Mouse (Mus musculus): ENCODE data around the gene Tshr. TPM values are rescaled to one million over a fixed set of nuclear protein-coding genes. Genes with fewer than 3 reads are reported as not detected.

The Tshr gene
- polyA plus RNA-seq, 1 experiment from 2014 or later = 0.13 TPM

DNA sequence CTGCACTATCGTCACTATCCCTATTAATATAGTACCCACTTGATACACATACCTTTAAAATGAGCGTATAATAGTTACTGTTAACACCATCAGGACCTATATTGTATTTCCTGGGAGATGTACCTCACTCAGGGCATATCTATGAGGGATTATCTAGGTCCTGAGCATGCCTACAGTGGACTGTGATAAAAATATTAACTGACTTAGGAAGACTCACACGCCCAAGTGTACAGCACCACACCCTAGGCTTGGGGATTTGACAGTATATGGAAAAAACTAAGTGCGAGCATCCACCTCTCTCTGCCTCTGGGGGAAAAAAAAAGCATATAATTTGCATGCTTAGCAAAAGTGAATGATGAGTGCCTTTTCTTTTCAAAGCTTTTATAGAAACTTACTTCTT, 182.8 kb downstream of the Tshr start:
- H3K27me3 ChIP-seq (ENCODE audit: control insufficient read depth, insufficient read depth, low read length) = no peaks in the 10 kb centered on the region
- H3K4me2 ChIP-seq (ENCODE audit: low read depth, severe bottlenecking) = no peak overlapping the region
- no peaks in the 10 kb centered on the region for H3K9me3 ChIP-seq (ENCODE audit: control insufficient read depth, low read length)
- H3K27ac ChIP-seq (replicated peaks; ENCODE audit: low read depth, low read length) = no peak overlapping the region
- no peaks in the 10 kb centered on the region for H3K4me1 ChIP-seq (ENCODE audit: control insufficient read depth, insufficient read depth, low read length)
- H3K9ac ChIP-seq (ENCODE audit: low read length) = no peak overlapping the region
- ATAC-seq (ENCODE audit: insufficient number of reproducible peaks, low FRiP score, low TSS enrichment, low read depth) (no peak), DNase-seq (ENCODE audit: low spot score) (no peak)
- peaks cover 15% of the 10 kb centered on the region; the same call in 1 of the 2 replicates for H3K36me3 ChIP-seq (ENCODE audit: control insufficient read depth, insufficient read depth, low read length)
- WGBS = 92% methylated on average over 4 of the region's 4 CpGs
- no peak overlapping the region for H3K4me3 ChIP-seq (ENCODE audit: low read depth, low read length)

DNA sequence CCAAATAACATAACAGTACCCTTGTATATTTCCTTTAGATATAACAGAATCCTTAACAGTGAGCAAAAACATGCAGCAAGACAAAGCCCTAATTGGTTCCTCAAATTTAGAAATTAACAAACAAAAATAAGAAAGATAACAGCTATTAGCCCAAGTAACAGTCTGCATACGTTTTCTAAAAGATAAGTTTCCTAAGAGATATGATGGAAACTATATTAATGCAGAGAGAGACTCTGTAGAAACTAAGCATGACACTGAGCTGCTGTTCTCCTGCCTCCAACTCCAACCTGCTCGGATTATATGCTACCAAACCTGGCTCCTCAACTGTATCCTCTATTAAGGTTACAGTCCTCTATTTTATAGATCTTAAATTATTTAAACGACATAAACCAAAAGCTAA, 184.9 kb downstream of the Tshr start:
- WGBS = 91% methylated on average over 3 of the region's 3 CpGs
- no peaks in the 10 kb centered on the region for H3K9me3 ChIP-seq (ENCODE audit: control insufficient read depth, low read length)
- no peak overlapping the region for H3K9ac ChIP-seq (ENCODE audit: low read length)
- no peaks in the 10 kb centered on the region for H3K27me3 ChIP-seq (ENCODE audit: control insufficient read depth, insufficient read depth, low read length)
- H3K4me3 ChIP-seq (ENCODE audit: low read depth, low read length) = no peak overlapping the region
- H3K4me1 ChIP-seq (ENCODE audit: control insufficient read depth, insufficient read depth, low read length) = no peaks in the 10 kb centered on the region
- DNase-seq (ENCODE audit: low spot score) (no peak), ATAC-seq (ENCODE audit: insufficient number of reproducible peaks, low FRiP score, low TSS enrichment, low read depth) (no peak)
- H3K4me2 ChIP-seq (ENCODE audit: low read depth, severe bottlenecking) = no peak overlapping the region
- H3K36me3 ChIP-seq (ENCODE audit: control insufficient read depth, insufficient read depth, low read length) = peaks cover 9% of the 10 kb centered on the region; the same call in 1 of the 2 replicates
- no peak overlapping the region for H3K27ac ChIP-seq (replicated peaks; ENCODE audit: low read depth, low read length)

DNA sequence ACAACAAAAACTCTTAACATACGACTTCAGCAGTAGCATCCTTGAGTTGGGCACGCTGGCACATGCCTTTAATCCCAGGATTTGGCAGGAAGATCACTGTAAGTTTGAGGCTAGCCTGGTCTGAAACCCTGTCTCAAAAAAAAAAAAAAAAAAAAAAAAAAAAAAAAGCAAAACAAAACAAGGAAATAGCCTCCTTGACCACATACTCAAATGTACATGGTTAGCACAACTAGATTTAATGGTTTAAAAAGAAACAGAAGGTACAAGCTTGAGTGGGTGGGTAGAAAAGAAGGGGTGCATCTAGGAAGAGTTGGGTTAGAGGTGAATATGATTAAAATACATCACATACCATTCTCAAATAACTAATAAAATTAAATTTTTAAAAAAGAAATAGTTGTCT, 187.3 kb downstream of the Tshr start:
- H3K9me3 ChIP-seq (ENCODE audit: control insufficient read depth, low read length) = no peaks in the 10 kb centered on the region
- DNase-seq (ENCODE audit: low spot score) (no peak), ATAC-seq (ENCODE audit: insufficient number of reproducible peaks, low FRiP score, low TSS enrichment, low read depth) (no peak)
- no peaks in the 10 kb centered on the region for H3K4me1 ChIP-seq (ENCODE audit: control insufficient read depth, insufficient read depth, low read length)
- no peak overlapping the region for H3K9ac ChIP-seq (ENCODE audit: low read length)
- no peak overlapping the region for H3K4me3 ChIP-seq (ENCODE audit: low read depth, low read length)
- H3K27me3 ChIP-seq (ENCODE audit: control insufficient read depth, insufficient read depth, low read length) = no peaks in the 10 kb centered on the region
- WGBS = 92% methylated on average over 2 of the region's 2 CpGs
- H3K36me3 ChIP-seq (ENCODE audit: control insufficient read depth, insufficient read depth, low read length) = peaks cover 11% of the 10 kb centered on the region
- H3K4me2 ChIP-seq (ENCODE audit: low read depth, severe bottlenecking) = no peak overlapping the region
- H3K27ac ChIP-seq (replicated peaks; ENCODE audit: low read depth, low read length) = no peak overlapping the region

DNA sequence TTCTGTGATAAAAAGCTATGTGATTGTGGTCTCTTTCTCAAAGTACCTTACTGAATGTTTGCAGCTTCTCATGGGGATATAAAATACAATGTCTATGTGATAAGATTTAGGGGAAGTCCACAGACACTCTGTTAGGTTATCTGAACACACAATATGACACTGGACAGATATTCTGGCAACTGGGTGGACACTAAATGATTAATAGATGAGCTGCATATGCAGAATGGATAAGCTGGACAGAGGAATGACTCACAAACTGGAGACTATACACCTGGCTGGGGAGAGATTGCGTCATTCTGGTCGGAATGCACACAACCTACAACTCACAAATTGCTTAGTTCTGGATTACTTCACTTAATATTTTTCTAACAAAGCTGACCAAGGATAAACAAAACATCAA, 195.3 kb downstream of the Tshr start:
- Histone ChIP-seq H3K36me3 (ENCODE audit: control insufficient read depth, insufficient read depth, low read length) (peaks cover 10% of the 10 kb centered on the region), H3K4me2 (ENCODE audit: low read depth, severe bottlenecking) (no peak overlapping the region), H3K4me1 (ENCODE audit: control insufficient read depth, insufficient read depth, low read length) (no peaks in the 10 kb centered on the region), H3K9ac (ENCODE audit: low read length) (no peak overlapping the region), H3K4me3 (ENCODE audit: low read depth, low read length) (no peak overlapping the region), H3K27me3 (ENCODE audit: control insufficient read depth, insufficient read depth, low read length) (no peaks in the 10 kb centered on the region), H3K9me3 (ENCODE audit: control insufficient read depth, low read length) (no peaks in the 10 kb centered on the region), H3K27ac (replicated peaks; ENCODE audit: low read depth, low read length) (no peak overlapping the region)
- DNase-seq (ENCODE audit: low spot score) = no peak
- 98% methylated on average over 2 of the region's 2 CpGs for WGBS
- ATAC-seq (ENCODE audit: insufficient number of reproducible peaks, low FRiP score, low TSS enrichment, low read depth) = no peak

DNA sequence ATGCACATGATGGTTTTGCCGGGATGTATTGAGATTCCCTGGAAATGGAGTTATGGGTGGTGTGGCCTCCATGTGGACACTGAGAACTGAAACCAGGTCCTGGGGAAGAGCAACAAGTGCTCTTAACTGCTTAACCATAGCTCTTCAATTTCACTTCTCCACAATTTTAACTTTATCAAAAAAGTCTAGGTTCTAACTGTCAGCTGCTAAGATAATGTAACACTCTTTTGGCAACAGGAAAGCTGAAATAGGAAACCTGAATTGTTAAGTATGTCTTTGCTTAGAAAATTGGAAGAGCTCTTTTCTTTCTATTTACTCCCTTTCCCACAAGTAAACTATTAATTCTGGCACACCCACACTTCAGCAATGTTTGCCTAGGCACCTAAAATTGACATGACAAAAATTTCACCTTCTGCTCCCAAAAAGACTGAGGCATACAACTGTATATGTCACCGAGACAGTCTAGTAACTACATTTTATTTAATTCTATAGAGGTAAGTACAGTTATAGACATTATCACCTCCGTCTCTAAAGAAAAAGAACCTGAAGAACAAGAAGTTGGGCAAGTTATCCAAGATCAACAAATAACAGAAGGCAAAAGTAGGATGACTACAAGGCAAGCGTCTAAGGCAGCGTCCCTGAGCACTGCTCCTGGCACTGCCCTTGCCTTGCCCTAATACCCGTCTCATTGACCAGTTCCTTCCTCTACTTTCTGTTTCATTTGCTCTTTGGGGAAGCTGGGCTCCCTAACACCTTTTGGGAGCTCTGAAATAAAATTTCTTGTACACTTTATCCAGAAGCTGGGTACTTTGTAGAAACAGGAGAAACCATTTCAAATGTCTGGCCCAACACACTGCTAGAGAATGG, 197.1 kb downstream of the Tshr start:
- 94% methylated on average over 6 of the region's 6 CpGs for WGBS
- no peak overlapping the region for H3K4me2 ChIP-seq (ENCODE audit: low read depth, severe bottlenecking)
- no peaks in the 10 kb centered on the region for H3K9me3 ChIP-seq (ENCODE audit: control insufficient read depth, low read length)
- no peaks in the 10 kb centered on the region for H3K27me3 ChIP-seq (ENCODE audit: control insufficient read depth, insufficient read depth, low read length)
- DNase-seq (ENCODE audit: low spot score) (no peak), ATAC-seq (ENCODE audit: insufficient number of reproducible peaks, low FRiP score, low TSS enrichment, low read depth) (no peak)
- H3K36me3 ChIP-seq (ENCODE audit: control insufficient read depth, insufficient read depth, low read length) = peaks cover 14% of the 10 kb centered on the region
- no peak overlapping the region for H3K9ac ChIP-seq (ENCODE audit: low read length)
- no peak overlapping the region for H3K27ac ChIP-seq (replicated peaks; ENCODE audit: low read depth, low read length)
- no peak overlapping the region for H3K4me3 ChIP-seq (ENCODE audit: low read depth, low read length)
- H3K4me1 ChIP-seq (ENCODE audit: control insufficient read depth, insufficient read depth, low read length) = no peaks in the 10 kb centered on the region

DNA sequence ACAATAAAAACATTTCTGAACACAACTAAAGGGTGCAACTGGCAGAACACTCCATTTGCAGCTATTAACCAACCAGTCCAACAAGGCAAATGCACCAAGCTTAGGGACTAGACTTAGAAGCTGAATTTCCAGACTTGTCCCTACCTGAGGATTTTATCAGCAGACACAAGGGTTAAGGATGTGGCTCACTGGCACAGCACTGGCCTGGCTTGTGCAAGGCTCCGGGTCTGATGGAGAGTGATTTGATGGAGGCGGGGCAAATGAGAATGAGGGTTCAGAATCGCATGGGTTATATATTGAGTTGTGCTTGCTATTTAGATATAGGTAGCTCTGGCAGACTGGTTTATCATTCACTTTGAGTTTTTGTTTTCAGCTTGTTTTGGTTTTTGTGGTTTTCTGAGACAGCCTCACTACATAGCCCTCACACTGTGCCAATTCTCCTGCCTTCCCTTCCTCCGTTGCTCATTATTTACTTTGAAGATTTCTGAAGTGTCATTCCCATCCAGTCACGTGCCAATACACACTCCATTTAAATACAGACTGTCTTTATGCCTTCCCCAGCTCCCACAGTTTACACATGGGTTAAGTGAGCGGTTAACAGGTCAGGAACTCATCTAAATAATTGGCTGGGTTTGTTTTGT, 198.1 kb downstream of the Tshr start:
- peaks cover 14% of the 10 kb centered on the region for H3K36me3 ChIP-seq (ENCODE audit: control insufficient read depth, insufficient read depth, low read length)
- WGBS = 84% methylated on average over 6 of the region's 6 CpGs
- DNase-seq (ENCODE audit: low spot score) = no peak

DNA sequence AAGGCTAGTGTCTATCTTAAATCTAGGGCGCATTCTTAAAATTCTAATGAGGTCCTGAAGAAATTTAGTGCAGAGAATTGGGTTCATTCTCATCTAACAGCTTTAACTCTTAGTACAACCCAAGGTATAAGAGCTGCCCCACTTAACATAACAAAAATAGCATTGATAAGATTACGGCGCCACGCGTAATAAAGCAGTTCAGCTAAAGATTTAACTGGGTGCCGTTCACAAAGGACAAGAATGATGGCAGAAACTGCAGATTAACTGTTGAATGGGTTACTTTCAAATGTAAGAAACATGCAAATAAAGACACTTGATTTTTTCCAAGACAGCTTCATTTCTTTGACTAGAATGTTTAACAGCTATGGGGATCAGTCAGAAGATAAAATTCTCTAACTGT, 199.0 kb downstream of the Tshr start:
- no peak for DNase-seq (ENCODE audit: low spot score)
- 94% methylated on average over 6 of the region's 6 CpGs for WGBS

More for the DNA sequence above, 198.1 kb downstream of the Tshr start:
- no peaks in the 10 kb centered on the region for H3K9me3 ChIP-seq (ENCODE audit: control insufficient read depth, low read length)
- H3K27ac ChIP-seq (replicated peaks; ENCODE audit: low read depth, low read length) = no peak overlapping the region
- no peak overlapping the region for H3K4me3 ChIP-seq (ENCODE audit: low read depth, low read length)
- no peak overlapping the region for H3K9ac ChIP-seq (ENCODE audit: low read length)
- ATAC-seq (ENCODE audit: insufficient number of reproducible peaks, low FRiP score, low TSS enrichment, low read depth) = no peak
- no peaks in the 10 kb centered on the region for H3K27me3 ChIP-seq (ENCODE audit: control insufficient read depth, insufficient read depth, low read length)
- no peaks in the 10 kb centered on the region for H3K4me1 ChIP-seq (ENCODE audit: control insufficient read depth, insufficient read depth, low read length)
- H3K4me2 ChIP-seq (ENCODE audit: low read depth, severe bottlenecking) = no peak overlapping the region

DNA sequence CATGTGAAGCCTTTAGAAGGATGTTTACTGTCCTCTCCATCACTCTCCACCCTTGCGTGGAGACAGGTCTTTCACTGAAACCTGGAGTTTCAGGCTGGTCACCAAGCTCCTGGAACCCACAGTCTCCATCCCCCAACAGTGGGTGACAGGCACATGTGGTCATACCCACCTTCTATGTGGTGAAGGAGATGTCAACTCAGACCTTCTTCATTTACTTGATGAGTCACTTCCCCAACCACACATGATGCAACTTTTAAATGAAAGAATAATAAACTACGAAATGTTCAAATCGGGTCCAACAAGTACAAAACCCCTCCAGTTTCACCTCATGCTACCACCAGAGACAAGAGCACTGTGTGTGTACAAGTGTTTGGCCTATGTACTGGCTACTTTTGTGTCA, 200.8 kb downstream of the Tshr start:
- Histone ChIP-seq H3K36me3 (ENCODE audit: control insufficient read depth, insufficient read depth, low read length) (peaks cover 10% of the 10 kb centered on the region), H3K9me3 (ENCODE audit: control insufficient read depth, low read length) (no peaks in the 10 kb centered on the region), H3K27me3 (ENCODE audit: control insufficient read depth, insufficient read depth, low read length) (no peaks in the 10 kb centered on the region), H3K4me3 (ENCODE audit: low read depth, low read length) (no peak overlapping the region), H3K9ac (ENCODE audit: low read length) (no peak overlapping the region), H3K27ac (replicated peaks; ENCODE audit: low read depth, low read length) (no peak overlapping the region), H3K4me2 (ENCODE audit: low read depth, severe bottlenecking) (no peak overlapping the region), H3K4me1 (ENCODE audit: control insufficient read depth, insufficient read depth, low read length) (no peaks in the 10 kb centered on the region)
- no peak for DNase-seq (ENCODE audit: low spot score)
- WGBS = 98% methylated on average over 3 of the region's 3 CpGs
- no peak for ATAC-seq (ENCODE audit: insufficient number of reproducible peaks, low FRiP score, low TSS enrichment, low read depth)

More for the DNA sequence above, 199.0 kb downstream of the Tshr start:
- no peaks in the 10 kb centered on the region for H3K9me3 ChIP-seq (ENCODE audit: control insufficient read depth, low read length)
- no peaks in the 10 kb centered on the region for H3K4me1 ChIP-seq (ENCODE audit: control insufficient read depth, insufficient read depth, low read length)
- no peak overlapping the region for H3K27ac ChIP-seq (replicated peaks; ENCODE audit: low read depth, low read length)
- no peak overlapping the region for H3K4me2 ChIP-seq (ENCODE audit: low read depth, severe bottlenecking)
- no peak overlapping the region for H3K9ac ChIP-seq (ENCODE audit: low read length)
- no peaks in the 10 kb centered on the region for H3K27me3 ChIP-seq (ENCODE audit: control insufficient read depth, insufficient read depth, low read length)
- H3K4me3 ChIP-seq (ENCODE audit: low read depth, low read length) = no peak overlapping the region
- H3K36me3 ChIP-seq (ENCODE audit: control insufficient read depth, insufficient read depth, low read length) = peaks cover 10% of the 10 kb centered on the region
- no peak for ATAC-seq (ENCODE audit: insufficient number of reproducible peaks, low FRiP score, low TSS enrichment, low read depth)

Measured in limb, embryonic 11.5 days (tissue).